Mouse (Mus musculus): ENCODE measurements at regions not wholly inside any gene's neighbourhood (a gene's known extent, or its start where the extent isn't known, plus 50 kb on each side); places are given as distances from the start of the nearest gene placed in this dataset.

DNA sequence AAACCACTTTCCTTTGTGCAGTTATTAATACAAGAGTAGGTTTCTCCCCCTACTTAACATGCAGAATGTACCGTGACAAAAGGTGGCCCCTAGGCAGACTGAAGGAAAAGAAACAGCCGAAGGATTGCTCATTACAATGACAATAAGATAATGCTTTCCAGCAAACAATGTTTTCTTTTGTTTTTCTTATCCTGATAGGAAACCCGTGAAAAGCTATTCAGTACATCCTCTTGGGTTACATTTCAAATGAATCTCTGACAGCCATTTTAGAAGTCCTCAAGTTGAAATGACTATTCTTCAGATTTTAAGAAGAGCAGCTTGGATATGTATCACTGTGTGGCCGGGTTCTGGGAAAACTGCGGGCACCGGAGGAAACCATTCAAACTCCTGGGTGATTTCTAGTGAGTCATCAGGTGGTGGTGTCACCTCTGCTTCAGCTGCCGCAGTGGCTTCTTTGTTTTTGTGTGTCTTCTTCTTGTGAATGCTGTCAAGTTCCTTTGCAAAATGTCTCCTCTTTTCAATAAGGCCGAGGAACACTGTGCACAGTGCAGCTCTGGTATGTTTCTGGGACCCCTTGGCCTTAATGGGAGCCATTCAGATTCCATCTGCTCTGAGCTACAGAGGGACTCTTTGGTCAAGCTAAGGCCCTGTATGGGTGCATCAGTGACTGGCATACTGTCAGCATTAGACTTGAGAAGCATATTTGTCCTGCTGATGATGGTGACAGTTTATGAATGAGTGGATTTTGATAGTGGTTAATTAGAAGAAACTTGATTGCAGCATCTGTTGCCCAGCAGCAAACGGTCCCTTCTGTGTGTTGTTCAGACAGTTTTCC, 393.1 kb downstream of the Rnd3 start:
- TF ChIP-seq CTCF (IDR thresholded peaks at IDR 0.05; ENCODE audit: borderline replicate concordance, extremely low read depth, insufficient read depth, insufficient read length) (no peak), POLR2A (IDR thresholded peaks at IDR 0.05; ENCODE audit: borderline replicate concordance, extremely low read depth, insufficient read depth, insufficient read length, poor library complexity, severe bottlenecking) (no peak)

All from brain, embryonic 14.5 days (tissue).